Mouse (Mus musculus) cerebellum, adult 8-10 months (tissue): ENCODE measurements around the gene Cuta.
A peak's percentile ranks its signal among the peaks of the same experiment; 100 is the strongest.
"Not testable (repeated sequence)": the region's sequence is repeated elsewhere in the genome, so short reads cannot be mapped to it uniquely, and the experiment has no call there.

Experiments used
- DNase-seq: peaks from one replicate; pipeline ENCODE4 v3.0.0; 2022

The Cuta gene

DNA sequence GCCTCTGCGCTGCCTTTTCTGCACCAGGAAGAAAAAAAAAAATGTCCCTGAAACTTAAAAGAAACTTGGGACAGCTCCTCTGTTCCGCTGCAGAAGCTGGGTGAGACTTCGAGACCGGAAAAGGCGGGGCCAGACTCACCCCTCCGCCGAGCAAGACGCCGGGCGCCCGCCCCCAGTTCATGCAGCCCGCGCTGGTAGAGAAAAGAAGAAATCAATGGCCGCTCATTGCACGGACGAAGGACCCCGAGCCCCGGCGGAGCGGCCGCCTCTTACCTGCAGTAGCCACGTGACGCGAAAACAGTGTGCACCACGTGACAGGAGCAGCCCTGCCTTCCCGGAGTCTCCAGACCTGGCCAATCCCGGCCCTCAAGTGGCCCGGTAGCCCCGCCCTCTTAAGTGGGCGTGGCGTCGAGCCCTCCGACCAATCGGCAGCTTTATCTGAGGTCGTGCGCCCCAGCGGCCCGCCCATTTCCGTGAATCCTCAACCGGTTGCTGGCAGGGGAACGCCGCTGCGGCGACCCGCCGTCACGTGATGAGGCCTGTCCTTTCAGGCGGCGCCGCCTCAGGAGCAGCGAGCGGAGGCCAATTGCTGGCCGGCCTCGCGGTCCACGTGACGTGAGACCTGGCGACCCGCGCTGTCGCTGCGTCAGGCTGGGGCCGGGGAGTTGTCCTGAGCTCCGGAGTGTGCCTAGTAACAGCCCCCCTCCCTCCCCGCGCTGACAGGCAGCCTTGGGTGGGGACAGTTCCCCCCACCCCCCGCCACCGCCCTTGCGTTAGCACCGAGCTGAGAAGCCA lies at the start of gene Cuta:
TSS of gene Cuta (minus strand) at position 392 of the 795 bp plus-strand sequence.
- peak; percentile 100 for DNase-seq

DNA sequence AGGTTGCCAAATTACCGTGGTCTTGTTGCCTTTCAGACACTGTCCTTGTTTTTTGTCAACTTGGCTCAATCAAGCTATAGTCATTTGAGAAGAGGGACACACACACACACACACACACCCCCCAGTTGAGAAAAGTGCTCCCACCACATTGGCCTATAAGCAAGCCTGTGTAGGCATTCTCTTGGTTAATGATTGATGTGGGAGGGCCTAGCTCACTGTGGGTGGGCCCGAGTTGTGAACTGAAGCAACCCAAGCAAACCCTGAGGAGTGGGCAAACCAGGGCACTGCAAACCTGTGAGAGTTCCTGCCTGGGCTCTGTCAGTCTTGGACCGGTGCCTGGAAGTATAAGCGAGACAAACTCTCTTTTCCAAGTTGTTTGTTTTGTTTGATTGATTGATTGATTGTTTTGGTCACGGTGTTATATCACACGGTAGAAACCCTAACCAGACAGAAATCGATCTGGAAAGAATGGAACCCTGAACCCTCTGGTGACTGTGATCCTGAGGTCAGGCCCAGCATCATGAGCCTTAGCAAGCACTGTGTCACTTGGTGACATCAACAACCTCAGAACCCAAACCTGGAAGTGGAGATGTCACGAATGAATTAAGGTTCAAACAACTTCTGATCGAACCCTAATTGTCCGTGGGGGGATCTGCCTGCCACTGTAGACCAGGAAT lies 46.3 kb upstream of the Cuta start:
- DNase-seq, result no peak

DNA sequence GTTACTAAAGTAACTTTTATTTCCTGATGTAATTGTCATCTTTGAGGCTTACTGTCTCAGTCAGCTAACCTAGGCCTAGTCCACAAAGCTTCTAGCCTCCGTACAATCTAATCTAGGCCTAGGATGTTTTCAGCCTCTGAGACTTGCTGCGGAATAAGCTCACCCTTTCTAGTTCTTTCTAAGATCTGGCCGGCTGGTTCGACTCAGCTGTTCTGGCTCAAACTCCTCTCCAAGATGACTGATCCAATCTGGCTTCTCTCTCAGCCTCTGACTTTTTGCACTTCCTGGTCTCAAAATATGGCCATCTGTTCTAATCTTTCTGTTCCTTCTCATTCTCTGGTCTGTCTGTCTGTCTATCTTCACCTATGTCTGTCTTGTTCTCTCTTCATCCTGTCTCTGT lies 44.0 kb upstream of the Cuta start:
- no peak for DNase-seq

DNA sequence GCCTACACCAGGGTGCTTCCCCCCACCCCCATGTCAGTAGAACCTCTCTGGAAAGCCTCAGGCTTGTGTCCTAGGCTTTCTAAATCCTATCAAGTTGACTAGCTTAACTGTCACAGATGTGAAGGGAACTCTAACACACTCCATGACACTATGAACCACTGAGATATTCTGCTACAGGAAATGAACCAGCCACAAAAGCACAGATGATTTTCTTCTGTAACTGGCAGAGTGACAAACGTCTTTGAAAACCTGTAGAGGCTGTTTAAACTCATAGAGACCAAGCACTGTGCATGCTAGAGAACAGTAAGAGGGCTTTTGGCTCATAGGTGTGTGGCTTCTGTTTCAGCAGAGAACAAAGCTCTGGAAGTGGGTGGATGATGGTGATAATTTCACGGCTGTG lies 41.7 kb upstream of the Cuta start:
- DNase-seq, result no peak

DNA sequence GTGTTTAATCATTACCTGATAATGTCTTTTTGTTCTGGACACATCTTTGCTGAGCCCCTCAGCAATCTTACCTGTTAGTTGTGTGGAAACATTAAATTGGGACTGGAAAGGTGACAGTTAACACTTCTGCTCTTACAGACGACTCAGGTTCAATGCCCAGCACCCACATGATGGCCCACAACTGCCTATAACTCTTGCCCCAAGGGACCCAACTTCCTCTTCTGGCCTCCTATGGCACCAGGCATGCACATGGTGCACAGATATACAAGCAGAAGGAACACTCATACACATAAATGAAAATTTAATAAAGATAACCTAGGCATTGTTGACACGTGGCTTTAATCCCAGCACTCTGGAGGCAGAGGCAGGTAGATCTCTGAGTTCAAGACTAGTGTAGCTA lies 40.1 kb upstream of the Cuta start:
- DNase-seq, result no peak

DNA sequence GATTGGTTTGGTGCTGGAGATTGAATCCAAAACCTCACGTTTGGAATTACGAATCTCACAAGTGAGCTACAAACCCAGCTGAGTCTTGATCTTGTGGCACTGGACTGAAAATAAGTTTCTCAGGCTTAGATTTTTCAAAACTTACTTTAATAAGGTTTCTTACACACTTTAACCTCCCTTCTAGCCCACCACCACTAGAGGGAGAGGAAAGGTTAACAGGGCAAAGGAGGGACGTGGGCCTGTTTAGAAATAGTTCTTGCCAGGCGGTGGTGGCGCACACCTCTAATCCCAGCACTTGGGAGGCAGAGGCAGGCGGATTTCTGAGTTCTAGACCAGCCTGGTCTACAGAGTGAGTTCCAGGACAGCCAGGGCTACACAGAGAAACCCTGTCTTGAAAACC lies 38.0 kb upstream of the Cuta start:
- DNase-seq, result not testable (repeated sequence)

DNA sequence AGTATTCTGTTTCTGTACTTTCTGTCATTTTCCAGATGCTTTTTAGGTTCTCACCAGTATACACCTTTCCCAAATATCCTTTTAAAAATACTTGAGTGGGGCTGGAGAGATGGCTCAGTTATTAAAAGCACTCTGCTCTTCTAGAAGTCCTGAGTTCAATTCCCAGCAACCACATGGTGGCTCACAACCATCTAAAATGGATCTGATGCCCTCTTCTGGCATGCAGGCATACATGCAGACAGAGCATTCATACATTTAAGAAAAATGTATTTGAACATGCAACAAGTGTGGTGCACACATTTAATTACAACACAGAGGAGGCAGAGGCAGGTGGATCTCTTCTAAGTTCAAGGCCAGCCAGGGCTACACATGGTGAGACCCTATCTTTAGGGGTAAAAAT lies 36.0 kb upstream of the Cuta start:
- DNase-seq, result no peak

DNA sequence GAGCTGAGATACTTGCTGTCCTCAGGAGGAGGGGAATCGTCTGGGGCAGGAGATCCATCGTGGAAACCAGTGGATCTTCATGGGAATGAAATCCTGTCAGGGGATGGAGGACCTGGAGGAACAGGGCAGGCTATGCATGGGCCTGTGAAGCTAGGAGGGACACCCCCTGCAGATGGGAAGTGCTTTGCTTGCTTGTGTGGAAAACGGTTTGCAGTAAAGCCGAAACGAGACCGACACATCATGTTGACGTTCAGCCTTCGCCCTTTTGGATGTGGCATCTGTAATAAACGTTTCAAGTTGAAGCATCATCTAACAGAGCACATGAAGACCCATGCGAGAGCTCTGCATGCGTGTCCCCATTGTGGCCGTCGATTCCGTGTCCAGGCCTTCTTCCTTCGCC lies 35.2 kb upstream of the Cuta start:
- DNase-seq, result no peak

DNA sequence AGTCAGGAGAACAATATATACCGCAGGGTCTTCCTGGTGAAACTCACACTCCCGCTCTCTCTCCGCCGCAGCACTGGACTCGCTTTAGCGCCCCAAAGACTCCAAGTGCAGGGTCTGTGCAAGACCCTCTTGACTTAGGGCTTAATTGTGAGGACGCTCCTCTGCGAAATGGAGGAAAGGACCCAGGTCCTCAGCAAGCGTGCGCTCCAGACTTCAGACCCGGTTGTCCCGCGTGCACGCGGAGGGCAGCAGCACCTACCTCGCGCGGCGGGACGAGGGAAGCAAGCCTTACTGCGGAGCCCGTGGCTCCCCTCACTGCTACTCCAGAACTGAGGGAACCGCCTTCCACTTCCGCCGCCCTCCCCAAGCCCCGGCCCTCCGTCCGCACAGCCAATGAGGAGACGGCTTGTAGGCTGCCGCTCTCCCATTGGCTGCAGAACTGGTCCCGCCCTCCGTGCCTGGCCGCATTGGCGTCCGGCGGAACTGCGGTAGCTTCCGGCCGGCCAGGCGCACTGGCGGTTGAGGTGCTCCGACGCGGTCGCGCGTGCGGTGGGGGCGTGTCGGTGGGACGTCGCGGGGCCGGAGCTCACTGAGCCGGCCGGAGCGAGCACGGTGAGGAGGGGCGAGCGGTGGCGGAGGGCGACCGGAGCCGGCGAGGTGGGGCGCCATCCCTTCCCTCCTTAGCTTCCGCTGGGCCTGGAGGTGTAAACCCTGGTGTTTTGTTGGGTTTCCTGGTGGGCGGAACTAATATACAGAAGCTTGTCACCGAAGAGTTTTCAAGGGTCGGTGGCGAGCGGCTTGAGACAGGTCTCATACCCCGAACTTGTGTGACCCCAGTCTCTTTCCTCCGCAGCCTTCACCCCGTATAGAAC lies 33.6 kb upstream of the Cuta start, which contains the start of gene Zbtb9:
TSS of gene Zbtb9 (plus strand) at position 465 of the 872 bp plus-strand sequence.
- peak; percentile 94 for DNase-seq

DNA sequence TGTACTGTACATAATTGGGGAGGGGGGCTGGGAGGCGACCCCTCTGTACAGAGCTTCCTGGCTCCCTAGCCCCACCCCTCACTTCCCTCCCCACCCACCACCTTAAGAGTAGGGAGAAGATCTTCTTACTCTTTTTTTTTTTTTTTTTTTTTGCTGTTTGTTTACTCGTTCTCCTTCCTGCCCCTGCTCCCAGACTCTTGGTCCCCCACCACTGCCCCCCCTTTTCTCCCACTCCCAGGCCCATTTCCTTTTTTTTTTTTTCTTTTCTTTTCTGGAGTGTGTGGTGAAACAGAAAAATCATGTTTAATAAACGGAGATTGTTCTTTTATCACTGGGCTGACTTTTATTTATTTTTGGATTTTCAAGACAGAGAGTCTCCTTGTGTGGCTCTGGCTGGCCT lies 32.7 kb upstream of the Cuta start:
- DNase-seq, result no peak

DNA sequence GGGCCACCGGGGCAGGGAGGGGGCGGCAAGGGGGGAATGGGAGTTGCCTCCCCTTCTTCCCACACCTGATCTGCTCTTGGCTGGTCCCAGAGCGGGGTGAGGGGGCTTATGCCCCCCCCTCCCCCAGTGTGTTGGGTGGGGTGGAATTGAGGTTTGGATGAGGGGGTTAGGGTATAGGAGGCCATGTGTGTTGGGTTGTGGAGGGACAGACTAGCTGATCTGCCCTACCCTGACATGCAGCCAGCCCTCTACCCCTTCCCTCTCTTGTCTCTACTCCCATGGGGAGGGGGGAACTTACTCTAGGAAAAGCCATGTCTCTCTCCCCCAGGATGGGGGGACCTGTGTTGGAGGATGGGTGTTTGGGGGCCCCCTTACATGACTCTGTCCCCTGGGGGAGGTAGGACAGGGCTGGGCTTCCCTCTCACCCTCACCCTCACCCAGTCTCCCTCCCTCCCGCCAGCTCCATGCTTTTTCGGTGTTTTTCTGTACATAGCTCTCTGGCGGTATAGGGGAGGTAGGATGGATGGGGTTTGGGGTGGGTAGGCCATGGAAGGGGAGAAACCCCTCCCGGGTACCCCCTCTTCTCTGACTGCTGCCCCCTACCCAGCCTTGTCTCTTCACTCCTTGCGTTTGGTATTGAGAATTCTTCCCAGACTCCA lies 32.0 kb upstream of the Cuta start:
- no peak for DNase-seq

DNA sequence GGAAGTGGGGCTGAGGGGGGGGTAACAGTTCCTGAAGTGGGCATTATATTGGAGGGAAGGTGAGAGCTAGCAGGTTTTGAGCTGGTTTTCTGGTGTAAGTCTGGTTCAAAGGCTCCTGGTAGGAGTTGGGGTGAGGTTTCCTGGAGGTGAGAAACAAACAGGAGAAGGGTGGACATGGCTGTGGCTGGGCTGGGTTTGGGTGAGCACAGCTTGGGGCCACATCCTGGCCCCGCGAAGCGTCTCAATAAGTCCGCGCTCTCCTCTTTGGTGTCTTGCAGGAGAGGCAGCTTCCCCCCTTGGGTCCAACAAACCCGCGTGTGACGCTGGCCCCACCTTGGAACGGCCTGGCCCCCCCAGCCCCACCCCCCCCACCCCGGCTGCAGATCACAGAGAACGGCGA lies 30.9 kb upstream of the Cuta start:
- DNase-seq, result no peak

DNA sequence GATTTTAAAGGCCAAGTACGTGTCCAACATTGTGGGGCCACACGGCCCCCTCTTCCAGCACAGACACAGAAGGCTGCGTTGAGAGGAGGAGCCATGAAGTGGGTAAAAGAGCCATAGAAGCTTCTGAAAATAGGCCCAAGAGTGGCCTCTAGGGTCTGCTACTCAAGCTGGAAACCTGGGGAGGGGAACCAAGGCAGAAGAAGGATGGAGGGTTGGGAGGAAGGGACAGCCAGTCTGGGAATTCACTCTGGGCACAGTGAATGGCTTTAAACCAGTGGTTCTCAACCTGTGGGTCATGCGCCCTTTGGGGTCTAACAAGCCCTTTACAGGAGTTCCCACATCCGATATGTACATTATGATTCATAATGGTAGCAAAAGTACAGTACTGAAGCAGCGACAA lies 29.9 kb upstream of the Cuta start:
- no peak for DNase-seq

DNA sequence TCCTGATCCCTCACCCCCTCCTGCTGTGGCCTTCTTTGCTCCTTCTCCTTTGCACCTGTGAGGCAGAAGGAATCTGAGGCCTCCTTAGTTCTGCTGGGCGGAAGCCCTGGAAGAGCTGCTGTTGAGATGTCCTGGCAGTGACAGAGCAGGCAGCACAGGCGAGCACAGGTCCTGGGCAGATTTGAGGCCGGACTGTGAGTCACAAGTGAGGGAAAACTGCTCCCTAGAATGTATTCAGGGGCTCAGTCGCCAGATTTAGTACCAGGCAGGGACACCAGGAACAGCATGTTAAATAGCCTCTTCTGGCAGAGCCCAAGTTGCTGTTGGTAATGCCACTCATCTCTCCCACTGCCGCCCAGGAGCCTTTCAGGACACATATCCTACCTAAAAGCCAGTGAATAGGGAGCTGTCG lies 28.8 kb upstream of the Cuta start:
- no peak for DNase-seq

DNA sequence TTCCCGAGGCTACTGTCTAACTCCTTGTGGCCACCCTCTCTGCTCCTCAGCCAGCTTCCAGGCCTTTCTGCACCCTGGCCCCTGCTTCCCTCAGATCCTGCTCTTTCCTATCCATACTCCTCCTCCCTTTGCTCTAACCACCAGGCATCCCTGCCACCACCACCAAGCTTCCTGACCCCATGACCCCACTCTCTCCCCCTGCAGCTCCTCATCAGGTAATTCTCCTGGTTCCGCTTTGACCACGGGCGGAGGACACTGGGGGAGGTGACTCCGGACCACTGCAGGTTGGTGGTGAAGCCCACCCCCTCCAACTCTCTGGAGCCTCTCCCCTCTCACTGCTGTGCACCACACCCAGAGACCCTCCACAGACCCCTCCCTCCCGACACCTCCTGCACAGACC lies 28.1 kb upstream of the Cuta start:
- DNase-seq, result no peak

DNA sequence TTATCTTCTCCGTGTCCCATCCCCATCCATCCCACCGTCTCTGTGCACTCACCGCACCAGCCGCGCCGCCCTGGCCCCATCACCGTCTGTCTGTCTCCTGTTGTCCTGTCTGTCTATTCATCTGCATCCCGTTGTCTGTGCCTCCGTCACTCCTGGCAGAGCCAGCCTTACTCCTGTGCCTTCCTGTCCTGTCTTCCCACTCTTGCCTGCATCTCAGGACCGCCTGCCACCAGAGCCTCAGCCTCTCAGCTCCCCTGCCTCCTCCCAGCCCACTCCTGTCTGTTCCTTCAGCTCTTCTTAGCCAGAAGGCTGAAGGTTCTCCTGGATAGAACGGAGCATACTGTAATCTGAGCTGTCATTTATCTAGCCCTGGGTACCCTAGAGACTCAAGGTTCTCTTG lies 27.6 kb upstream of the Cuta start:
- DNase-seq, result no peak

DNA sequence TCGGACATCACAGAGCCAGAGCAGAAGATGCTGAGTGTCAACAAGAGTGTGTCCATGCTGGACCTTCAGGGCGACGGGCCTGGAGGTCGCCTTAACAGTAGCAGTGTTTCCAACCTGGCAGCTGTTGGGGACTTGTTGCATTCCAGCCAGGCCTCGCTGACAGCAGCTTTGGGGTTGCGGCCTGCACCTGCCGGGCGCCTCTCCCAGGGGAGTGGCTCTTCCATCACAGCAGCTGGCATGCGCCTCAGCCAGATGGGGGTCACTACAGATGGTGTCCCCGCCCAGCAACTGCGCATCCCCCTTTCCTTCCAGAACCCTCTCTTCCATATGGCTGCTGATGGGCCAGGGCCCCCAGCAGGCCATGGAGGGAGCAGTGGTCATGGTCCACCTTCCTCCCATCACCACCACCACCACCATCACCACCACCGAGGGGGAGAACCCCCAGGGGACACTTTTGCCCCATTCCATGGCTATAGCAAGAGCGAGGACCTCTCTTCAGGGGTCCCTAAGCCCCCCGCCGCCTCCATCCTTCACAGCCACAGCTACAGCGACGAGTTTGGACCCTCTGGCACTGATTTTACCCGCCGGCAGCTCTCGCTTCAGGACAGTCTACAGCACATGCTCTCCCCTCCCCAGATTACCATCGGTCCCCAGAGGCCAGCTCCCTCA lies 22.3 kb upstream of the Cuta start:
- no peak for DNase-seq

DNA sequence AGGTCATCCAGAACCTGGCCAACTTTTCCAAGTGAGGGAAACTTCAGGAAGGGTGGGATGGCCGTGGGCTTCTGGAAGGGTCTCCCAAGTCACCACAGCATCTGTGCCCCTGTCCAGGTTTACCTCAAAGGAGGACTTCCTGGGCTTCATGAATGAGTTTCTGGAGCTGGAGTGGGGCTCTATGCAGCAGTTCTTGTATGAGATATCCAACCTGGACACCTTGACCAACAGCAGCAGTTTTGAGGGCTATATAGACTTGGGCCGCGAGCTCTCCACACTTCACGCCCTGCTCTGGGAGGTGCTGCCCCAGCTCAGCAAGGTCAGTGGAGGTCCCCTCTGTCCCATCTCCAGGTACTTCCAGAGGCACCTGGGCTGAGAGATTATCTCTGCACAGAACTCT lies 20.4 kb upstream of the Cuta start:
- DNase-seq, result no peak

DNA sequence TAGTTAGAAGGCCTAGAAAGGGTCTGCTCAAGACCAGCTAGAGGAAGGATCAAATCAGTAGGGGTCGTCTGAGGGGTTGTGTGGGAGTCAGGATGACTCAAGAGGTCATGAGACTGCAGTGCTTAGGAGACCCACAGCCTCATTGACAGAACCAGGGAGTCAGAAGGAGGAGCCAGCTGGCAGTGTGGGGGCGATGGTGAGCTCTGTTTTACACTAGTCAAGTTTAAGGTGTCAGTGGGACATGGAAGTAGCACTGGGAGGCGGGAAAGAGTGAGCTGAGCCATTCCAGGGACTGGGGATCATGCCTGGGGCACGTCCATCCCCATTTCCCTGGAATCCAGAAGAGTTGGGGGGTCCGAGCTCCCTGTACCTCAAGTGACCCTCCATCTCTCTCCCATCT lies 19.5 kb upstream of the Cuta start:
- DNase-seq, result no peak

DNA sequence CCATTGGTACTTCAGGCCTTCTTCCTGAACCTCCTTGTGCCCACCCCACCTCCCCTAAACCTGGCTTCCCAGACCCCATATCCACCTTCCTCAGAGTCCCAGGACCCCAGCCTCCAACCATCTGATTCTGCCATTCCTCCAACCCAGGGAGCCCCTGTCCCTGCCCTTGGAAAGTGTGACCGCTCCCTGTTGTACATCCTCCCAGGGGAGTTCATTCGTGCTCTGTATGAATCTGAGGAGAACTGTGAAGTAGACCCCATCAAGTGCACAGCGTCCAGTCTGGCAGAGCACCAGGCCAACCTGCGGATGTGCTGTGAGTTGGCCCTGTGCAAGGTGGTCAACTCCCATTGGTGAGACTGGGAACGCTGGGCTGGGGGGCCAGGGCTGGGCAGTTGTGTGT lies 18.5 kb upstream of the Cuta start:
- no peak for DNase-seq

DNA sequence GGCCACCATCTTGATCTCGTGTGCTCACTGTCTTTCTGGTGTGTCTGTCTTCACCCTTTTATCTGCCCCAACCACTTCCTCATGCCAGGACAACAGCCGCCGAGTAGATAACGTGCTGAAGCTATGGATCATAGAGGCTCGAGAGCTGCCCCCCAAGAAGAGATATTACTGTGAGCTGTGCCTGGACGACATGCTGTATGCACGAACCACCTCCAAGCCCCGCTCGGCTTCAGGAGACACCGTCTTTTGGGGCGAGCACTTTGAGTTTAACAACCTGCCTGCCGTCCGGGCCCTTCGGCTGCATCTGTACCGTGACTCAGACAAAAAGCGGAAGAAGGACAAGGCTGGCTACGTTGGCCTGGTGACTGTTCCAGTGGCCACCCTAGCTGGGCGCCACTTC lies 17.5 kb upstream of the Cuta start:
- DNase-seq, result no peak

DNA sequence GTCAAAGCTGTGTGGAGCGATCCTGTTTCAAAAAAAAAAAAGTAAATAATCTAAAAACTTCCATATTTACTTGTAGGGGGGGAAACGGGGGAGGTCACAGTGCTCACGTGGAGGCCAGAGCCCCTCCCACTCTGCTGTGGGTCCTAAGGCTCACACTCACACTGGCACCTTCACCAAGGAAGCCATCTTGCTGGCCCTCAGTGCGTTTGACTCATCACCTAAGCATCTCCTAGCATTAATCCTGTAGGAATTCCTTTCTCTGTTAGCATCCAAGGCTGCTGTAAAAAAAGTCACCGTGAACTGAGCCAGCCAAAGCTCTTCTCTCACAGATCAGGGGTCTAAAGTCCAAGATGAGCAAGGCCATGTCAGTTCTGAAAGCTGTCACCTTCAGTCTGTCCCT lies 16.9 kb upstream of the Cuta start:
- DNase-seq, result no peak

DNA sequence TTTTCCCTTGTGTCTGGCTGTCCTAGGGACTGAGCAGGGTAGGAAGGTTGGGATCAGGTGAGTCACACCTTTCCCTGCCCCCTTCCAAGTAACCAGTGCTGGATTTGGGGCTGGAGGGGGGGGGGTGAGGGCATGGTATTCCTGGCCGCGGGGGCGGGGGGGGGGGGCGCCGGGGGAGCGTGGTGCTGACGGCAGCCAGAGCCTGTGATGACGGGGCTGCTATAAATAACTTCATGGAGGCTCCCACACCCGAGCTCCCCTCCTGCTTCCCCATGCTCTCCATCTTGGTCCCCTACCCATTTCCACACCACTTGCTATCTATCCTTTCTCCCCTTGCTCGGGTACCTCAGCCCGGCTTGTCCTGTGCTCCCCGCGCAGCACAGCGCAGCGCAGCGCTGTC lies 14.4 kb upstream of the Cuta start:
- DNase-seq, result no peak
